Mouse (Mus musculus): ENCODE results near the gene Sdk1. TPM values are rescaled to one million over a fixed set of nuclear protein-coding genes. Genes with fewer than 3 reads are reported as not detected.

The Sdk1 gene
- total and polyA plus RNA-seq, 3 experiments, result not detected

DNA sequence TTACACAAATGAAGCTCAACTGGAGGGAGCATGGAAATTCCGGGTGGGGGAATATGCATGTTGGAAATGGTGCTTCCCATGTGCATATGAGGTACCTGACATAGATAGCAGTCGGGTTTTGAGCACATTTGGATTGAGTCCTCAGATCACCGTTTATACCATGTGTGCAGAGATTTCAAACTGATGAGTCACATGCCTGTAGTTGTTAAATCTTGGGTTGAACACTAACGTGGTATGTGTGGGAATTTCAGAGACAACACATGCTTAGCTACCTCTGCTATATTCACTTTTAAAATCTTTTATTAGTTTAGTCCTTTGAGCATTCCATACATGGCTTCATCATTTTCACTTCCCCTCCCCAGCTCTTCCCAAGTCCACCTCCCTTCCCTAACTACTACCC lies 71.0 kb downstream of the Sdk1 start:
- H3K36me3 ChIP-seq (ENCODE audit: control insufficient read depth in 1 of 2, insufficient read depth in 2 of 2, low read length in 2 of 2), result no peaks in the 10 kb centered on the region

DNA sequence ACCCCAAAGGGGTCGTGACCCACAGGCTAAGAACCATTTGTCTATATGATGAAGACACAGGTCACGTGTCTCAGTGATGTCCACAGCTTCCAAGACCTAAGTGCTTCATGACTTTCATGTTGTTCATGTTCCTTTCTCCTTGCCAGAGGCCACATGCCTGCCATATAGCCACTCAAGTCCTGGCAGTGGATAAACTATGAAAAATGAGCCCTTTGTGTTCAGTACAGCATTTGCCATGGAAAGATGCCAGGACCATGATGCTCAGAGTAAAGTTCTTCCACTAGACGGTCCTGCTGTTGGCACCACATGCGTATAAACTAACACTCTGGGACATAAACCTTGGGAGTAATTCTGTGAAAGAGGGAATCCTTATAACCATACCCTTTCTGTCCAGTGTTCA lies 75.8 kb downstream of the Sdk1 start:
- no peaks in the 10 kb centered on the region for H3K79me2 ChIP-seq (ENCODE audit: control insufficient read depth, insufficient read depth, low read length, poor library complexity)
- TF ChIP-seq USF1 (IDR thresholded peaks at IDR 0.05; ENCODE audit: low read depth, low read length) (no peak), TAL1 (IDR thresholded peaks at IDR 0.05; ENCODE audit: low read length) (no peak), ZMIZ1 (IDR thresholded peaks at IDR 0.05; ENCODE audit: low read depth, low read length) (no peak), MAZ (IDR thresholded peaks at IDR 0.05; ENCODE audit: low read depth, low read length) (no peak), TBP (IDR thresholded peaks at IDR 0.05; ENCODE audit: low read depth, low read length) (no peak), MAX (IDR thresholded peaks at IDR 0.05; ENCODE audit: low read length) (no peak), ELF1 (IDR thresholded peaks at IDR 0.05; ENCODE audit: low read depth, low read length) (no peak), POLR2A (IDR thresholded peaks at IDR 0.05; ENCODE audit: control insufficient read depth in 1 of 2, insufficient read depth in 1 of 2, low read depth in 1 of 2, low read length in 2 of 2, poor library complexity in 1 of 2) (no peak), MYB (IDR thresholded peaks at IDR 0.05; ENCODE audit: low read depth, low read length) (no peak), KAT2A (conservative IDR thresholded peaks at IDR 0.05; ENCODE audit: low read depth, low read length) (no peak), RCOR1 (IDR thresholded peaks at IDR 0.05; ENCODE audit: low read depth, low read length) (no peak)
- no peaks in the 10 kb centered on the region for H3K27me3 ChIP-seq (ENCODE audit: control insufficient read depth in 1 of 2, insufficient read depth in 2 of 2, low read length in 2 of 2)
- DNase-seq (ENCODE audit: low read depth, low spot score), result no peak
- H3K9me3 ChIP-seq (replicated peaks; ENCODE audit: insufficient read depth, low read length), result no peaks in the 10 kb centered on the region
- no peaks in the 10 kb centered on the region for H3K36me3 ChIP-seq (ENCODE audit: control insufficient read depth in 1 of 2, insufficient read depth in 2 of 2, low read length in 2 of 2)
- H3K4me1 ChIP-seq (ENCODE audit: control insufficient read depth in 1 of 2, insufficient read depth in 2 of 2, low read length in 2 of 2), result no peaks in the 10 kb centered on the region
- no peak overlapping the region for H3K27ac ChIP-seq (ENCODE audit: control insufficient read depth, low read depth, low read length)
- no peak overlapping the region for H3K9ac ChIP-seq (ENCODE audit: control insufficient read depth, low read depth, low read length, poor library complexity, severe bottlenecking)
- H3K4me3 ChIP-seq (ENCODE audit: control insufficient read depth in 1 of 2, insufficient read depth in 1 of 2, low read depth in 2 of 2, low read length in 2 of 2), result no peak overlapping the region

More for the DNA sequence above, 71.0 kb downstream of the Sdk1 start:
- TF ChIP-seq ZNF384 (IDR thresholded peaks at IDR 0.05; ENCODE audit: low read depth, low read length), result no peak
- Histone ChIP-seq H3K4me3 (ENCODE audit: control insufficient read depth in 1 of 2, insufficient read depth in 1 of 2, low read depth in 2 of 2, low read length in 2 of 2) (no peak overlapping the region), H3K79me2 (ENCODE audit: control insufficient read depth, insufficient read depth, low read length, poor library complexity) (no peaks in the 10 kb centered on the region), H3K9ac (ENCODE audit: control insufficient read depth, low read depth, low read length, poor library complexity, severe bottlenecking) (no peak overlapping the region), H3K27me3 (ENCODE audit: control insufficient read depth in 1 of 2, insufficient read depth in 2 of 2, low read length in 2 of 2) (no peaks in the 10 kb centered on the region), H3K4me1 (ENCODE audit: control insufficient read depth in 1 of 2, insufficient read depth in 2 of 2, low read length in 2 of 2) (no peaks in the 10 kb centered on the region), H3K27ac (ENCODE audit: control insufficient read depth, low read depth, low read length) (no peak overlapping the region), H3K9me3 (replicated peaks; ENCODE audit: insufficient read depth, low read length) (no peaks in the 10 kb centered on the region)
- no peak for DNase-seq (ENCODE audit: low read depth, low spot score)

DNA sequence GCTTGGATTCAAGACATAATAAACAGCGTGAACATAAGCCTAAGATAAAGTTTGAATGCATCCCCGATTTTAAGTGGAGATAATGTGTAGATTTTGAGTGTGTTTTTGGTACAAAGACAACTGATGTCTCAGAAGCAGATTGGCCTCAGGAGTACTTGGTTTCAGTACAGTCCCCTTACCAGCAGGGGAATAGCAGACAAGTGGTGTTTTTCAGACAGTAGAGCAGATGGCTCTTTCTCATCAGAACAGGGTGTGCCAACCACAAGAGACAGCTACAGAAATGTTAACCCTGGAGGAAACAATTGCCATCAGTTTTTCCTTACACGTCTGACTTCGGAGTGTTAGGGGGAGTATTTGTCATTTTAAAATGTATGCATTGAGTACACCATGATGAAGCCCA lies 83.6 kb downstream of the Sdk1 start:
- TF ChIP-seq GABPA (IDR thresholded peaks at IDR 0.05; ENCODE audit: low read depth, low read length), result no peak
- no peak for TF ChIP-seq USF1 (IDR thresholded peaks at IDR 0.05; ENCODE audit: low read depth, low read length)
- TF ChIP-seq MXI1 (IDR thresholded peaks at IDR 0.05; ENCODE audit: low read depth, low read length), result no peak
- no peak for TF ChIP-seq ZNF384 (IDR thresholded peaks at IDR 0.05; ENCODE audit: low read depth, low read length)
- TF ChIP-seq SMC3 (IDR thresholded peaks at IDR 0.05; ENCODE audit: low read depth, low read length), result no peak
- no peak for TF ChIP-seq EP300 (IDR thresholded peaks at IDR 0.05; ENCODE audit: low read depth in 1 of 2, low read length in 2 of 2)
- TF ChIP-seq NELFE (IDR thresholded peaks at IDR 0.05; ENCODE audit: low read depth, low read length), result no peak
- no peak for TF ChIP-seq ZKSCAN1 (IDR thresholded peaks at IDR 0.05; ENCODE audit: low read depth, low read length)
- no peak for TF ChIP-seq JUND (IDR thresholded peaks at IDR 0.05; ENCODE audit: low read depth, low read length)
- TF ChIP-seq TAL1 (IDR thresholded peaks at IDR 0.05; ENCODE audit: low read length), result no peak
- TF ChIP-seq GATA1 (IDR thresholded peaks at IDR 0.05; ENCODE audit: low read depth, low read length), result no peak
- TF ChIP-seq TCF12 (IDR thresholded peaks at IDR 0.05; ENCODE audit: low read depth, low read length), result no peak
- TF ChIP-seq UBTF (IDR thresholded peaks at IDR 0.05; ENCODE audit: borderline replicate concordance, insufficient read depth, low read depth, low read length), result no peak
- TF ChIP-seq HCFC1 (IDR thresholded peaks at IDR 0.05; ENCODE audit: low read depth, low read length), result no peak
- no peak for TF ChIP-seq ETS1 (IDR thresholded peaks at IDR 0.05; ENCODE audit: low read depth, low read length)
- TF ChIP-seq NRF1 (IDR thresholded peaks at IDR 0.05; ENCODE audit: insufficient read depth, low read depth, low read length, poor library complexity, severe bottlenecking), result no peak
- TF ChIP-seq MAZ (IDR thresholded peaks at IDR 0.05; ENCODE audit: low read depth, low read length), result no peak
- TF ChIP-seq POLR2A (IDR thresholded peaks at IDR 0.05; ENCODE audit: control insufficient read depth in 1 of 2, insufficient read depth in 1 of 2, low read depth in 1 of 2, low read length in 2 of 2, poor library complexity in 1 of 2), result no peak
- TF ChIP-seq CHD2 (IDR thresholded peaks at IDR 0.05; ENCODE audit: low read length), result no peak
- no peak for TF ChIP-seq KAT2A (conservative IDR thresholded peaks at IDR 0.05; ENCODE audit: low read depth, low read length)
- no peaks in the 10 kb centered on the region for H3K9me3 ChIP-seq (replicated peaks; ENCODE audit: insufficient read depth, low read length)
- no peaks in the 10 kb centered on the region for H3K79me2 ChIP-seq (ENCODE audit: control insufficient read depth, insufficient read depth, low read length, poor library complexity)
- H3K4me3 ChIP-seq (ENCODE audit: control insufficient read depth in 1 of 2, insufficient read depth in 1 of 2, low read depth in 2 of 2, low read length in 2 of 2), result no peak overlapping the region
- H3K27ac ChIP-seq (ENCODE audit: control insufficient read depth, low read depth, low read length), result no peak overlapping the region
- no peak overlapping the region for H3K9ac ChIP-seq (ENCODE audit: control insufficient read depth, low read depth, low read length, poor library complexity, severe bottlenecking)
- H3K36me3 ChIP-seq (ENCODE audit: control insufficient read depth in 1 of 2, insufficient read depth in 2 of 2, low read length in 2 of 2), result no peaks in the 10 kb centered on the region
- no peaks in the 10 kb centered on the region for H3K27me3 ChIP-seq (ENCODE audit: control insufficient read depth in 1 of 2, insufficient read depth in 2 of 2, low read length in 2 of 2)
- no peaks in the 10 kb centered on the region for H3K4me1 ChIP-seq (ENCODE audit: control insufficient read depth in 1 of 2, insufficient read depth in 2 of 2, low read length in 2 of 2)
- no peak for DNase-seq (ENCODE audit: low read depth, low spot score)

Measured in MEL (cell line).